Mouse (Mus musculus) ES-Bruce4 (cell line): ENCODE results near the gene Eif4g1. TPM values are rescaled to one million over a fixed set of nuclear protein-coding genes. Genes with fewer than 3 reads are reported as not detected.

Experiments used
- H3K27ac ChIP-seq: 2 replicates; pipeline ENCODE4 v1.5.1; 2012; ENCODE audit warnings: low read length, inconsistent platforms; ENCODE audit not compliant: insufficient read depth
- H3K27me3 ChIP-seq: 2 replicates; pipeline ENCODE4 v1.6.1; 2012; ENCODE audit warnings: mild to moderate bottlenecking, low read length, inconsistent platforms; ENCODE audit not compliant: control insufficient read depth, poor library complexity, insufficient read depth, severe bottlenecking
- H3K36me3 ChIP-seq: 2 replicates; pipeline ENCODE4 v1.6.1; 2012; ENCODE audit warnings: inconsistent platforms, mild to moderate bottlenecking, low read length, moderate library complexity; ENCODE audit not compliant: control insufficient read depth, poor library complexity, insufficient read depth, severe bottlenecking
- H3K4me1 ChIP-seq: one replicate; pipeline ENCODE4 v1.8.1; 2011; ENCODE audit warnings: low read length; ENCODE audit not compliant: control insufficient read depth, insufficient read depth
- H3K4me3 ChIP-seq: 2 replicates; pipeline ENCODE4 v1.5.1; 2011; ENCODE audit warnings: low read depth, mild to moderate bottlenecking, low read length
- H3K9ac ChIP-seq: 2 replicates; pipeline ENCODE4 v1.6.1; 2012; ENCODE audit warnings: low read depth, mild to moderate bottlenecking, inconsistent platforms; ENCODE audit not compliant: poor library complexity, severe bottlenecking
- H3K9me3 ChIP-seq: replicated peaks from 2 replicates; pipeline ENCODE4 v1.6.1; 2012; ENCODE audit warnings: mild to moderate bottlenecking, low read length, inconsistent platforms; ENCODE audit not compliant: control insufficient read depth, poor library complexity, insufficient read depth, severe bottlenecking
- CTCF ChIP-seq: IDR thresholded peaks from one replicate; pipeline ENCODE4 v1.8.1; 2011; ENCODE audit warnings: low read depth, low read length
- EP300 ChIP-seq: IDR thresholded peaks from 2 replicates; pipeline ENCODE4 v1.6.1; 2011; ENCODE audit warnings: low read depth, low read length; ENCODE audit not compliant: insufficient read depth
- POLR2A ChIP-seq: IDR thresholded peaks from one replicate; pipeline ENCODE4 v1.8.1; 2011; ENCODE audit warnings: low read length; ENCODE audit not compliant: insufficient read depth
- polyA plus RNA-seq: library from polyadenylated mRNA; stranded (reverse); fragments of >200 nt; gene quantifications from 2 replicates; pipeline ENCODE4 v1.2.4, GENCODE M21; 2011; ENCODE audit warnings: low read depth; ENCODE audit not compliant: missing spikeins, insufficient read depth, insufficient read length

Gene Eif4g1
- polyA plus RNA-seq, 1 experiment = 462 TPM

DNA sequence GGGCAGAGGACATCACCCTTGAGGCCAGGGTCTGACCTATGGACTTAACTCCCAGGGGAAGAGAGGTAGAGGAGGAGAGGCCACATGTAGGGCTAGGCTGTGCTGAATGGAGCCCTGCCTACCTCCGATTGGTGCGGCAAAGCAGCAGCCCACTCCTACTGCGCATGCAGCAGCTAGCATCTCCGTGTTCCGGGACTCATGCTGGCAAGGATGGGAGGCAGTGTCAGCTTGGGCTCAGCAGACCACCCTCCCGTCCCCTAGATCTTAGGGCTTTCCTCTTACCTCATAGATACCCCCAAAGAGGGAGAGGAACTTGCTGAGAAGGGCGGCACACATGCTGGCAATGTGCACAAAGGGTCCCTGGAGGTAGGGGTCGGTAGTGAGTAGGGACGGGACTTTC lies 44.1 kb downstream of the Eif4g1 start:
- TF ChIP-seq EP300 = no peak
- peak; percentile 13 for TF ChIP-seq CTCF
- 0 out of 2 replicates have a peak, but pooled peaks cover 2% of the 10 kb centered on the region for H3K36me3 ChIP-seq
- no peak overlapping the region for H3K27ac ChIP-seq
- H3K4me3 ChIP-seq = no peak overlapping the region
- H3K9me3 ChIP-seq = no peaks in the 10 kb centered on the region
- peaks cover 5% of the 10 kb centered on the region for H3K4me1 ChIP-seq
- H3K9ac ChIP-seq = no peak overlapping the region
- H3K27me3 ChIP-seq = no peaks in the 10 kb centered on the region

DNA sequence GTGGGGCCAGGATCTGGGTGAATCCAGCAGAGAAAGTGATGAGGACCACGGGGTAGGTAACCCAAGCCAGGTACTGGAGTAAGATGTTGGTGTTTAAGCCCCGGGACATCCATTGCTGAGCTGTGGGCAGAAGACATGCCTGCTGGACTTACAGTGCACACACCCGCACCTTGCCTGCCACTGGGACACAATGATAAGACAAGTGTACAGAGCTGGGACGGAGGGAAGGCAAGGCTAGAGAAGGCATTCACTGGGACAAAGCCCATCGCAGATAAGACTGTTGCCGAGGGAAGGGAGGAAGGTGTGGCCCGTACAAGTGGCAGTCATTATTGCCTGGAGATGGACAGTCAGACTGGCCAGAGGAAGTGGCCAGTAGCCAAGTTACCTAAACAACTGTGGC lies 44.8 kb downstream of the Eif4g1 start:
- TF ChIP-seq CTCF (no peak), POLR2A (no peak)
- Histone ChIP-seq H3K27me3 (no peaks in the 10 kb centered on the region), H3K36me3 (0 out of 2 replicates have a peak, but pooled peaks cover 2% of the 10 kb centered on the region), H3K9me3 (no peaks in the 10 kb centered on the region), H3K9ac (no peak overlapping the region), H3K27ac (no peak overlapping the region), H3K4me1 (peaks cover 5% of the 10 kb centered on the region), H3K4me3 (no peak overlapping the region)

DNA sequence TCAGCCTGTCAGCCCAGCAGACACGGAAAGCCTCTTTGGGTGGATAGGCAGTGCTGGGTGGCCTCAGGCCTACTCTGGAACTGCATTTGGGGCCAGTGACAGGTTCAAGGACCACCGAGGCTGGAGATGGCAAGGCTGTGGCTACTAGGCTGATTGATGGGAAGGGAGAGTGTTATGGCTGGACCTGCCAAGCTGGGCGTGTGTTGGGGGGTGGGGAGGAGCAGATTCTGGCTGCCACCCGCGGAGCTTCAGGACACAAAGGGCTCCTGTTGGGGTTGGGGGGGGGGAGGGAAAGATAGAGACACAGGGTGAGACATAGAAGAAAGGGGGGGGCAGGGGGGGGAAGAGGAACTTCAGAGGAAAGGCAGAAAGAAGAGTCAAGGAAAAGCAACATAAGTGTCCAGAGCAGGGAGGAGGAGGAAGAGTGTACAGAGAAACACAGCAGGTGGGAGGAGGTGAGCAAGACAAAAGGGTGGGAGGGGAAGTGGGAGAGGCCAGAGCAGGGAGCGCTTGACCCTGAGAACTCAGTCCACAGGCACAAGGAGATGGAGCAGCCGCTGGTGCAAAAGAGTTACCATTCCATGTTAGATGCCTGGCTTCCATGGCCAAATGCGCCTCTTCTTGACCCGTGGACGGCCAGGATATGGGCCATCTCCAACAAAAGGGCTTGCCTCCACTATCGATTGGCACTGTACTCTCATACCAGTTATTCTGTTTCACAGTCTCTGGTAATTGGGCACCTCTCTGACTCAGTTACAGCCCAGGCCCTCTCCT lies 46.4 kb downstream of the Eif4g1 start:
- no peaks in the 10 kb centered on the region for H3K27me3 ChIP-seq
- no peaks in the 10 kb centered on the region for H3K9me3 ChIP-seq
- 0 out of 2 replicates have a peak, but pooled peaks cover 2% of the 10 kb centered on the region for H3K36me3 ChIP-seq
- peak overlapping the region; percentile 60; the same call in 1 of the 2 replicates for H3K27ac ChIP-seq
- peak overlapping the region; percentile 77 for H3K9ac ChIP-seq
- TF ChIP-seq EP300 (0 out of 2 replicates have a peak, but pooled peaks have one; percentile 30), CTCF (no peak)
- H3K4me3 ChIP-seq = peak overlapping the region; percentile 97
- peaks cover 5% of the 10 kb centered on the region for H3K4me1 ChIP-seq

DNA sequence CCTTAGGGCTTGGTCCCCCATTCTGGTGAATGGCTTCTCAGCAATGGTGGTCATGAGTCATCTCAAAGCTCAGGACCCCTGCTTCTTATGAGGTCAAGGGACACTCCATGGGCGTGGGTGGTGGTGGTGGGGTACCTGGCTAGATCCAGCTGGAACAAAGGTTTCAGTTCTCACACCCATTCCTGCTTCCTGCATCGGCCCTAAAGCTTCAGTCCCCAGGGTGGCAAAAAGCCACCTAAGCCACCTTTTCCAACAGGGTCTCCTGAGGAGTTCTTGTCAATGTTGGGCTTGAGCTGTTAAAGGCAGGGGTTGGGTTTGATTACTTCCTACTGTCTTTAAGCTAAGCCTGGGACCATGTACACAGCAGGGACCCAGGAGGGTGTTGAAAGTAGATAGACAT lies 47.0 kb downstream of the Eif4g1 start:
- H3K4me3 ChIP-seq = peak overlapping the region; percentile 97
- TF ChIP-seq EP300 (no peak), POLR2A (no peak), CTCF (no peak)
- peaks cover 5% of the 10 kb centered on the region for H3K4me1 ChIP-seq
- peak overlapping the region; percentile 77 for H3K9ac ChIP-seq
- peaks cover 9% of the 10 kb centered on the region; the same call in 1 of the 2 replicates for H3K36me3 ChIP-seq
- H3K9me3 ChIP-seq = no peaks in the 10 kb centered on the region
- H3K27ac ChIP-seq = peak overlapping the region; percentile 60
- H3K27me3 ChIP-seq = no peaks in the 10 kb centered on the region

DNA sequence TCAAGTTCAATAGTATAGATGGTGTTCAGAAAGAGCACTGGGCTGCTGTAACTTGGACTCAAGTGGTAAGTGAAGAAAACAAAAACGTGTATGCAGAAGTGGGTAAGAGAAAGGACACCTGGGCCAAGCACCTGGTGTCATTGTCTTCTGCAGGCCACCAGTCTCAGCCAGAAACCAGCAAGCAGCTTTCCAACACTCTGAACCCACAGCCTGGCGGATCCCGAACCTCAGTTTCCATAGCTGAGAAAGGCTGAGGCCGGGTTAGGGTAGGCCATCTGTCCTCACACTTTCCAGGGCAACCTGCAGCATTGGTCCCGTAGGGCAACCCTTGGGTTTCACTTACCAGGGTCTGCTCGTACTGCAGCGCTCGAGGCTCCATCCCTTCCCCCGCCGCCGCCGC lies 47.5 kb downstream of the Eif4g1 start:
- H3K4me1 ChIP-seq = peaks cover 5% of the 10 kb centered on the region
- no peaks in the 10 kb centered on the region for H3K9me3 ChIP-seq
- no peaks in the 10 kb centered on the region for H3K27me3 ChIP-seq
- H3K9ac ChIP-seq = peak overlapping the region; percentile 77
- peak overlapping the region; percentile 97 for H3K4me3 ChIP-seq
- peaks cover 12% of the 10 kb centered on the region for H3K36me3 ChIP-seq
- TF ChIP-seq CTCF (no peak), EP300 (no peak), POLR2A (no peak)
- peak overlapping the region; percentile 60 for H3K27ac ChIP-seq

DNA sequence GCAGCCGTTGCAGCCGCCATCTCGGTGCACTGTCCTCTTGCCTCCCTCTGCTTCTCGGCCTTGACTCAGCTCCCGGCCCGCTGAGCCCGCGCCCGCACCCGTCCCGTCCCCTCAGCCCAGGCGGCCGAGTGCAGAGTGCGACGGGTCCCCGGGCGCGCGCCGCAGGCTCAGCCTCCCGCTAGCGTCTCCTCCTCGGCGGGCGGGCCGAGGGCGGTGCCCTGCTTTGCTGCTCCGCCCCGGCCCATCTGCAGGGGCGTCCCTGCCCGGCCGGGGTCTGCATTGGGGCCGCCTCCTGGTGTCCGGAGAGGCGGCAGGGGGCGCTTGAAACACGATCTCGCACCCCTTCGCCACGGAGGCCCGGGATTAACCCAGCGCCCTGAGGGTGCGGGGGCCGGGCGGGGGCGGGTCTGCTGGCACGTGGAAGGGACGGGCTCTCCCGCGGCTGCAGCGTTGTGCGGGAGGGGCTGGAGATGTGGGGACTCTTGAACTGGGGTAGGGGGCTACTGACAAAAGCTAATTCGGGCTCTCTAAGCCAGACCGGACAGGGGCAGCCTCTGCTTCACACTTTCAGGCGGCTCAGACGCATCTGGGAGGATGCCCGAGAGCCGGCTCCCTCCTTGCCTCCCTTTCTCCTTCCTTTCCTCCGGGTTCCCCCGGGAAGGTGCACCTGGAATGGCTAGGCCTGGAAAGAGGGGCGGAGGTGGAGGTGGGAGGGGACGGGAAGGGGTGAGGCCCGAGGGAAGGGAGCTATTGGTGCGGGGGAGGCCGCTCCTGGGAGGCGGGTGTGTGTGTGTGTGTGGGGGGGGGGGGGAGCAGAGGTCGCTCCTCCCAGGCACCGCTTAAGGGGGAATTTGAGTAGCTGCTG lies 48.1 kb downstream of the Eif4g1 start:
- no peaks in the 10 kb centered on the region for H3K9me3 ChIP-seq
- peak overlapping the region; percentile 77 for H3K9ac ChIP-seq
- peaks cover 13% of the 10 kb centered on the region for H3K36me3 ChIP-seq
- H3K27ac ChIP-seq = peak overlapping the region; percentile 76
- H3K27me3 ChIP-seq = no peaks in the 10 kb centered on the region
- H3K4me1 ChIP-seq = peaks cover 5% of the 10 kb centered on the region
- peak overlapping the region; percentile 97 for H3K4me3 ChIP-seq
- TF ChIP-seq POLR2A (peak; percentile 39), CTCF (peak; percentile 17), EP300 (no peak)
